Mouse (Mus musculus): ENCODE data around the gene Slc25a34.

DNA sequence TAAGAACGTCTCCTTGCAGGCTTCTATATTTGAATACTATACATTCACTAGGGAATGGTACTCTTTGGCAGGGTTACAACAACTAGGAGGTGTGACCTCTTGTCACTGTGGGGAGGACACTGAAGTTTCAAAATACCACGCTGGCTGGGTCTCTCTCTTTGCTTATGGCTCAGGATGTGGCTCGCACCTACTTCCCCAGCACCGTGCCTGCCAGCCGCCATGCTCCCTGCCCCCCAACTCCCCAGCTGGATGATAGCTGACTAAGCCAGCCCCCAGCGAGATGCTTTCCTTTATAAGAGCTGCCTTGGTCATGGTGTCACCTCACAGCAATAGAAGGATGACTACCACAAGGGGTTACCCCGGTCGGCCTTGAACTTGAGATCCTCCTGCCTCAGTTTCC, 29.4 kb upstream of the Slc25a34 start:
- no peak for TF ChIP-seq REST (IDR thresholded peaks at IDR 0.05; ENCODE audit: insufficient read depth, insufficient read length)
- no peak for TF ChIP-seq POLR2A (IDR thresholded peaks at IDR 0.05; ENCODE audit: insufficient read length, low read depth)
- TF ChIP-seq MAX (IDR thresholded peaks at IDR 0.05; ENCODE audit: low read depth) = no peak
- no peak for TF ChIP-seq SRF (IDR thresholded peaks at IDR 0.05; ENCODE audit: control insufficient read depth, insufficient read length, low read depth)
- no peak for TF ChIP-seq MYOD1 (IDR thresholded peaks at IDR 0.05; ENCODE audit: control insufficient read depth in 1 of 3, insufficient read length in 2 of 3, low read depth in 2 of 3)

Measured in myocyte (in vitro differentiated cells).